Mouse (Mus musculus) kidney, adult 2 months (tissue): ENCODE measurements around the gene Ggact.

ENCODE experiments used
- CTCF ChIP-seq: fragments of 200-500 bp; conservative IDR thresholded peaks from 2 replicates; pipeline ENCODE4 v1.5.1; 2011; ENCODE audit warnings: low read depth, mild to moderate bottlenecking, control low read depth, low read length, moderate library complexity, mixed read lengths; ENCODE audit not compliant: insufficient read depth, insufficient read length
- POLR2A ChIP-seq: fragments of 200-500 bp; IDR thresholded peaks from one replicate; pipeline ENCODE4 v1.6.1; 2011; ENCODE audit warnings: low read depth, low read length, control low read depth

- TF ChIP-seq POLR2A (no peak), CTCF (no peak)
These were observed 25.7 kb downstream of the Ggact start for GRCm38 (mm10) chr14:122887702-122888479.
